Mouse (Mus musculus) neural tube, embryonic 11.5 days (tissue): Measurements from ENCODE around the gene Tspoap1. TPM values are rescaled to one million over a fixed set of nuclear protein-coding genes. Genes with fewer than 3 reads are reported as not detected.

Experiments
- ATAC-seq: fragments of 200-750 bp; cut with Nextera tagmentation; 2 replicates; pipeline ENCODE4 v1.8.0; 2017; ENCODE audit warnings: moderate number of reproducible peaks, mild to moderate bottlenecking, moderate TSS enrichment, moderate library complexity; ENCODE audit not compliant: insufficient read depth, low FRiP score, low TSS enrichment
- DNase-seq: peaks from one replicate; pipeline ENCODE4 v3.0.0-alpha.2; 2015; ENCODE audit warnings: low spot score
- H3K27ac ChIP-seq: fragments of 300-500 bp; sonication (generic); 2 replicates; pipeline ENCODE4 v1.5.1; 2014; ENCODE audit warnings: low read depth, mild to moderate bottlenecking, low read length
- H3K27me3 ChIP-seq: fragments of 300-500 bp; sonication (generic); 2 replicates; pipeline ENCODE4 v1.6.1; 2014; ENCODE audit warnings: mild to moderate bottlenecking, low read length, mixed read lengths; ENCODE audit not compliant: control insufficient read depth, insufficient read depth
- H3K36me3 ChIP-seq: fragments of 300-500 bp; sonication (generic); 2 replicates; pipeline ENCODE4 v1.6.1; 2014; ENCODE audit warnings: mild to moderate bottlenecking, low read length, moderate library complexity, mixed read lengths; ENCODE audit not compliant: control insufficient read depth, insufficient read depth
- H3K4me1 ChIP-seq: fragments of 300-500 bp; sonication (generic); 2 replicates; pipeline ENCODE4 v1.6.1; 2014; ENCODE audit warnings: low read length, mixed read lengths; ENCODE audit not compliant: control insufficient read depth, insufficient read depth
- H3K4me2 ChIP-seq: fragments of 300-500 bp; sonication (generic); 2 replicates; pipeline ENCODE4 v1.6.1; 2014; ENCODE audit warnings: low read depth, mild to moderate bottlenecking, moderate library complexity
- H3K4me3 ChIP-seq: fragments of 300-500 bp; sonication (generic); 2 replicates; pipeline ENCODE4 v1.5.1; 2014; ENCODE audit warnings: low read depth, low read length
- H3K9ac ChIP-seq: fragments of 300-500 bp; sonication (generic); 2 replicates; pipeline ENCODE4 v1.6.1; 2014; ENCODE audit warnings: mild to moderate bottlenecking, low read length
- H3K9me3 ChIP-seq: fragments of 300-500 bp; sonication (generic); 2 replicates; pipeline ENCODE4 v1.6.1; 2016; ENCODE audit warnings: low read length; ENCODE audit not compliant: control insufficient read depth
- WGBS: fragments of 180-500 bp; shearing (Covaris S2); extraction: QIAGEN DNeasy Blood & Tissue Kit; methylation state at CpG from one replicate; pipeline ENCODE4 v1.1.7; 2014; 5-methylcytosine and 5-hydroxymethylcytosine counted together
- polyA plus RNA-seq: library from polyadenylated mRNA; unstranded; fragments of >200 nt; fragmentation: Nextera tagmentation; extraction: Ambion mirVana; gene quantifications from 2 replicates; pipeline ENCODE4 v1.2.1, GENCODE M21; 2014

Tspoap1 gene
- polyA plus RNA-seq, 1 experiment from 2014 or later: 5.4 TPM

GRCm38 (mm10) chr11:87759609-87760005 is 734 bp upstream of the Tspoap1 start:
- Histone ChIP-seq H3K9me3 (no peaks in the 10 kb centered on the region), H3K36me3 (no peaks in the 10 kb centered on the region), H3K4me2 (no peak overlapping the region), H3K27me3 (peaks cover 42% of the 10 kb centered on the region), H3K27ac (no peak overlapping the region), H3K4me3 (no peak overlapping the region), H3K9ac (no peak overlapping the region), H3K4me1 (peaks cover 10% of the 10 kb centered on the region; the same call in 1 of the 2 replicates)
- DNase-seq: no peak
- 7% methylated on average over 3 of the region's 3 CpGs for WGBS
- no peak for ATAC-seq

DNA sequence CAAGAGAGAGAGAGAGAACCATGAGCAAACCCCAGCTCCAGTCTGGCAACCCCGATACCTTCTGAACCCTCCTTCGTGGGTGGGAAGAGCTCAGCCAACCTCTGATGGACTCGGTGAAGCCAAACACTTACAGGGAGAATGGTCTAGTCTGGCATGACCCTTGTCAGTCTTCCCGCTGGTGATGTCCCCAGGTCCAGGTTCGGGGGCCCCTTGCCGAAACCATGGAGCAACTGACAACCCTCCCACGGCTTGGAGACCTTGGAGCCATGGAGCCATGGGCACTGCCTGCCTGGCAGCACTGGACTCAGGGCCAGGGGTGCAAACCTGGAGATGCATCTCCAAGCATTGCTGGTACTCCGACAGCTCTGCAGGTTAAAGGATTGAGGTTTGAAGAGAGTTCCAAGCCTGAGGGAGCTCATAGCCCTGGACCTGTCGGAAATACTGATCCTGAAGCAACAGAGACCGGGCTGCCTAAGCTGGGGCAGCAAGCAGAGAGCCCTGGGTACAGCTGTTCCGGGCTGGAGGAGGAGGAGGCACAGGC is 910 bp downstream of the Tspoap1 start:
- Histone ChIP-seq H3K9me3 (no peaks in the 10 kb centered on the region), H3K27me3 (peaks cover 58% of the 10 kb centered on the region), H3K4me3 (peak overlapping the region; percentile 32), H3K9ac (0 out of 2 replicates have a peak overlapping the region, but pooled peaks have one; percentile 14), H3K4me1 (peaks cover 12% of the 10 kb centered on the region; the same call in 1 of the 2 replicates), H3K27ac (no peak overlapping the region), H3K4me2 (peak overlapping the region; percentile 41), H3K36me3 (no peaks in the 10 kb centered on the region)
- DNase-seq (no peak), ATAC-seq (no peak)
- 76% methylated on average over 11 of the region's 11 CpGs for WGBS

GRCm38 (mm10) chr11:87761806-87762701 is 1.7 kb downstream of the Tspoap1 start:
- H3K9me3 ChIP-seq: no peaks in the 10 kb centered on the region
- no peak for ATAC-seq
- H3K4me3 ChIP-seq: 0 out of 2 replicates have a peak overlapping the region, but pooled peaks have one; percentile 10
- 76% methylated on average over 14 of the region's 14 CpGs for WGBS
- H3K9ac ChIP-seq: peak overlapping the region; percentile 14; the same call in 1 of the 2 replicates
- H3K4me1 ChIP-seq: peaks cover 12% of the 10 kb centered on the region; the same call in 1 of the 2 replicates
- H3K27ac ChIP-seq: no peak overlapping the region
- DNase-seq: no peak
- peak overlapping the region; percentile 12 for H3K4me2 ChIP-seq
- no peaks in the 10 kb centered on the region for H3K36me3 ChIP-seq
- peaks cover 62% of the 10 kb centered on the region for H3K27me3 ChIP-seq

- Histone ChIP-seq H3K27me3 (peaks cover 62% of the 10 kb centered on the region), H3K36me3 (no peaks in the 10 kb centered on the region), H3K4me2 (peak overlapping the region; percentile 96), H3K4me3 (peak overlapping the region; percentile 54; the same call in 1 of the 2 replicates), H3K27ac (no peak overlapping the region), H3K4me1 (peaks cover 12% of the 10 kb centered on the region; the same call in 1 of the 2 replicates), H3K9me3 (no peaks in the 10 kb centered on the region), H3K9ac (no peak overlapping the region)
- ATAC-seq: no peak
- WGBS: 43% methylated on average over 12 of the region's 12 CpGs
- no peak for DNase-seq
Observed at GRCm38 (mm10) chr11:87762702-87763385, 2.5 kb downstream of the Tspoap1 start.

GRCm38 (mm10) chr11:87763511-87763987 is 3.2 kb downstream of the Tspoap1 start:
- Histone ChIP-seq H3K27me3 (peaks cover 62% of the 10 kb centered on the region), H3K4me1 (peaks cover 12% of the 10 kb centered on the region; the same call in 1 of the 2 replicates), H3K27ac (no peak overlapping the region), H3K4me3 (peak overlapping the region; percentile 54), H3K9ac (peak overlapping the region; percentile 71), H3K4me2 (peak overlapping the region; percentile 96), H3K36me3 (no peaks in the 10 kb centered on the region), H3K9me3 (no peaks in the 10 kb centered on the region)
- ATAC-seq: peak; percentile 23; the same call in 1 of the 2 replicates
- DNase-seq: peak; percentile 55
- WGBS: under 1% methylated on average over 17 of the region's 17 CpGs

DNA sequence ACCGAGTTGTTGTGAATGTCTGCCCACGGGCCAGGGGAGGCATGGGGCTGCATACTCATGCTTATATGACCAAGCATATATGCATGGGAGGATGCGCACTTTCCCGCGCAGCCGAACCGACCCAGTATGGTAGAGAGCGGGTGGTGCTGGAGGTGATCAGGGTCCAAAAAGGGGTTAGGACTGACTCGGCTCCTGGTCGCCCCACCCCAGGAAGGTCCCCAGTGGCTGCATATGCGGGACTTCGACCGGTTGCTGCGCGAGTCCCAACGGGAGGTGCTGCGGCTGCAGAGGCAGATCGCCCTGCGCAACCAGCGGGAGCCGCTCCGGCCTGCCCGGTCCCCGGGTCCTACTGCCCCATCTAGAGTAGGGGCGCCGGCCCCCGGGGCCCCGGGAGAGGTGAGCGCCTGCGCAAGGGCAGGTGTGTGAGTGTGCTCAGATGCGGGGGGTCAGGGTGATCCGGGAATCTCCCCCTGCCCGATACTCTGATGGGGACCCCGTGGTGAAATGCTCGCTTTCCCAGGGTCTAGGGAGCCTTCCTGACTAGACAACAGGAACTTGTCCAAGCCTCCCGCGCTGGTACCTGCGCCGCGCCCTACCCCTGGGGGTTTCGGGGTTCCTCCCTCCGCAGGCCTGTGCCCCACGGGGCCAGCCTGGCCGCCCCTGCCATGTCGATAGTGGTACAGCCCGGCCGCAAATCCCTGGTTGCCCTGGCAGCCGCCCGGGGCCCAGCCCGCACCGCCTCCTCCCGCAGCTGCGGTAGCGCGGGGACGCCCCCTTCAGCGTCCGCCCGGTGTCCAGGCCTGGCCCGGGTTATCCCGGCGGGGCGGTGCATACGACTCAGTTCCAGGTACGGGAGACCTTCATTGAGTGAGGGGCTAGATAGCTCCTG is 3.9 kb downstream of the Tspoap1 start:
- 1% methylated on average over 62 of the region's 65 CpGs for WGBS
- DNase-seq (peak; percentile 67), ATAC-seq (peak; percentile 45)
- H3K9me3 ChIP-seq: no peaks in the 10 kb centered on the region
- peak overlapping the region; percentile 96 for H3K4me2 ChIP-seq
- peaks cover 12% of the 10 kb centered on the region; the same call in 1 of the 2 replicates for H3K4me1 ChIP-seq
- H3K36me3 ChIP-seq: no peaks in the 10 kb centered on the region
- 0 out of 2 replicates have a peak overlapping the region, but pooled peaks have one; percentile 39 for H3K27ac ChIP-seq
- peak overlapping the region; percentile 54 for H3K4me3 ChIP-seq
- peak overlapping the region; percentile 71 for H3K9ac ChIP-seq
- peaks cover 62% of the 10 kb centered on the region for H3K27me3 ChIP-seq

GRCm38 (mm10) chr11:87768745-87769144 is 8.4 kb downstream of the Tspoap1 start:
- H3K27me3 ChIP-seq: peaks cover 28% of the 10 kb centered on the region
- no peak overlapping the region for H3K9ac ChIP-seq

More at GRCm38 (mm10) chr11:87768745-87769144, 8.4 kb downstream of the Tspoap1 start:
- no peak overlapping the region for H3K4me3 ChIP-seq
- no peaks in the 10 kb centered on the region for H3K9me3 ChIP-seq
- no peaks in the 10 kb centered on the region for H3K36me3 ChIP-seq
- no peak overlapping the region for H3K27ac ChIP-seq
- H3K4me1 ChIP-seq: peaks cover 8% of the 10 kb centered on the region; the same call in 1 of the 2 replicates
- DNase-seq: no peak
- ATAC-seq: no peak
- no peak overlapping the region for H3K4me2 ChIP-seq
- 81% methylated on average over 4 of the region's 4 CpGs for WGBS
